Mouse (Mus musculus): ENCODE results near the gene Fmn2.

Gene Fmn2

GRCm38 (mm10) chr1:174659459-174660223 lies 158.0 kb downstream of the Fmn2 start:
- 79% methylated on average over 12 of the region's 12 CpGs for WGBS

- WGBS: 64% methylated on average over 1 of the region's 1 CpGs
Measured at GRCm38 (mm10) chr1:174669132-174669531, 167.5 kb downstream of the Fmn2 start.

- WGBS: 74% methylated on average over 8 of the region's 8 CpGs
Measured at GRCm38 (mm10) chr1:174670846-174671245, 169.2 kb downstream of the Fmn2 start.

- 69% methylated on average over 8 of the region's 8 CpGs for WGBS
Measured at GRCm38 (mm10) chr1:174674586-174674985, 173.0 kb downstream of the Fmn2 start.

DNA sequence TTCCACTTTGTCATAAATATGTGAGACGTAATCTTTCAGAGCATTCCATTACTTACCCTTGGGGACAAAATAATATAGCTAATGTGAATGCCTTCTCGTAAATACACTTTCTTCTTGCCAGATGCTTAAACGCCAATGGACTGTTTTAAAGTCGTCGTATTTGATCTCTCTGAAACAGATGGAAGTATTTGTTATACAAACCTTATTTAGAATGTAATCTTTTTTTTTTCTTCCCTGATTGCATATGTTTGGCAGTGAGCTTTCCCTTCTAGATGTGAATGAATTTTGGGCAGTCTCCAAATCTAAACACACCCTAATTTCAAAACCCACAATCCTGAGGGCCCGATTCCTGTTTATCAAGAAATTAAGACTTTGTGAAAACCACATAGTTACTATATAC lies 173.7 kb downstream of the Fmn2 start:
- 56% methylated on average over 6 of the region's 6 CpGs for WGBS

GRCm38 (mm10) chr1:174676187-174676586 lies 174.6 kb downstream of the Fmn2 start:
- 66% methylated on average over 3 of the region's 3 CpGs for WGBS

- 58% methylated on average over 4 of the region's 4 CpGs for WGBS
Measured at GRCm38 (mm10) chr1:174677211-174677610, 175.6 kb downstream of the Fmn2 start.

GRCm38 (mm10) chr1:174689301-174689700 lies 187.7 kb downstream of the Fmn2 start:
- 76% methylated on average over 2 of the region's 2 CpGs for WGBS

GRCm38 (mm10) chr1:174700871-174701270 lies 199.2 kb downstream of the Fmn2 start:
- 94% methylated on average over 5 of the region's 5 CpGs for WGBS

GRCm38 (mm10) chr1:174701835-174702234 lies 200.2 kb downstream of the Fmn2 start:
- 71% methylated on average over 5 of the region's 5 CpGs for WGBS

DNA sequence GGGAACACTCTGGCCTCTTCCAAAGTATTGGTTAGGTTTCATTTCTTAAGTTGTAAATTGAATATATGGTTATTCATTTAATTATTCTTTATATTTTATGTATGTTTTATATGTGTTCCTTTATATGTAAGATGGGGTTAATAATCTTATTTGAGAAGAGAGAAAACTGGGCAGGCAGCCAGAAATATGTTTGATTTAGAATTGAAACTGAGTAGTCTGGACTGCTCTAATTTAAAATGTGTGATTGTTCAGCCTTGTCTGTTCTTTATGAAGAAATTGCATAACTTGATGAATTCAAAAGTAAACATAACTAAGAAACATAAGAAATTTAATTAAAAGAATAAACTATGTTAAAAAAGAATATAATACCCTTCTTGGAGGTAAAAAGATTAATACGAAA lies 202.3 kb downstream of the Fmn2 start:
- 91% methylated on average over 1 of the region's 1 CpGs for WGBS

- WGBS: 80% methylated on average over 12 of the region's 12 CpGs
Measured at GRCm38 (mm10) chr1:174719729-174720458, 218.3 kb downstream of the Fmn2 start.

GRCm38 (mm10) chr1:174728771-174729170 lies 227.1 kb downstream of the Fmn2 start:
- 83% methylated on average over 3 of the region's 3 CpGs for WGBS

GRCm38 (mm10) chr1:174732715-174733114 lies 231.1 kb downstream of the Fmn2 start:
- WGBS: 76% methylated on average over 6 of the region's 6 CpGs

DNA sequence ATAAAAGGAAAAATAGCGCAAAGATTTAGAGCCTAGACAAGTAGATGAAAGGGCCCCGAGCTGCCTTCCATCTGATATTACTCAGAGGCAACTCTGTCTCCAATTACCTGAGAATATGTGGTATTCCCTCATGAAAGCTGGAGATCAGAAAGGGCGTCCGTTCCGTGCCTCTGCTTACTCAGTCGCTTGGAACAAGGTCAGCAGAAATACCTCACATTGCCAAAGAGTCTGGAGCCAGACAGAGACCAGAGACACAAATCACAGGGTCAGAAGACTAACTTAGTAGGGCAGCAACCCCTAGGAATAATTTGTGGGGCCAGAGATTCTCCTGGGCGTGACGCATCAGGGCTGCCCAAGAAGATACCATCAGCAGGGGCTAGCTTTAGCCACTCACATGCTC lies 237.3 kb downstream of the Fmn2 start:
- WGBS: 89% methylated on average over 8 of the region's 8 CpGs

GRCm38 (mm10) chr1:174742667-174743066 lies 241.0 kb downstream of the Fmn2 start:
- WGBS: 76% methylated on average over 2 of the region's 2 CpGs

GRCm38 (mm10) chr1:174748520-174748919 lies 246.9 kb downstream of the Fmn2 start:
- WGBS: 72% methylated on average over 4 of the region's 4 CpGs

GRCm38 (mm10) chr1:174750893-174751461 lies 249.4 kb downstream of the Fmn2 start:
- WGBS: 71% methylated on average over 3 of the region's 3 CpGs

DNA sequence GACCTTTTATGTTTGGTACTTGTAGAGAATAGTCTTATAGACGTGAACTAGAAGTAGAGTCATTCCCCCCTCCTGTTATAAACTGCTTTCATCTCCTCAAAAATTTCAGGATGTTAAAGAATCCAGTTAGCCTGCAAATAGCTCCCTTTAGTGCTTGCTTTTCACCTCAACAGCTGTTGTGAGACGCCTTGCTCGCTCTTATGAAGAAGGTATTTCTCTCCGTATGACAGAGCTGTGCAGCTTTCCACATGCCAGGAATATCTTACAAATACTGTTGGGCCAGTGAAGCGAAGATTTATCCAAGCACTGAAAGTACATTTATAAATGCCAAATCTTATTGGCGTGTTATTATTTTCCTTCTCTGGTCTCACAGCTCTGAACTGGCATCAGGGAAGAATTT lies 257.7 kb downstream of the Fmn2 start:
- WGBS: 43% methylated on average over 6 of the region's 6 CpGs

GRCm38 (mm10) chr1:174765757-174766156 lies 264.1 kb downstream of the Fmn2 start:
- WGBS: 65% methylated on average over 2 of the region's 2 CpGs

- WGBS: 96% methylated on average over 3 of the region's 3 CpGs
Measured at GRCm38 (mm10) chr1:174766852-174767251, 265.2 kb downstream of the Fmn2 start.

GRCm38 (mm10) chr1:174771871-174772281 lies 270.3 kb downstream of the Fmn2 start:
- WGBS: 81% methylated on average over 4 of the region's 4 CpGs

DNA sequence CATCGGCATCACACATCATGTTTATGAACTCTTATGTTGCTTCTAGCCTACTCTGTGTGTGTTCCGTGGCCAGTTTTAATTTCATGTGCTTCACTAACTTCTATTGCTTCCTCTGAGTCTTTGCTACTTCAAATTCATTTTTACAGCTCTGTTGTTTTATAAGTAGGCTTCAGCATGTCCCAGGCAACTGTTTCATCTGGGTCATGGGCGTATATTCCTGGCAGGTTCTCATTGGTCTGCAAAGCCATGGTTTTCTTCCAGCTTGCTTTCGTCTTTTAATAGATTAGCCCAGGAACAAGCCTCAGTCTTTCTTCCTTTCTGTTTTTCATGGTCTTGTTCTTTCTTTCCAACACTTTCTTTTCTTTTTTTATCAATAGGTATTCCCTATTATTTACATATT lies 279.4 kb downstream of the Fmn2 start:
- 59% methylated on average over 4 of the region's 4 CpGs for WGBS

All from cerebral cortex, adult 2 months (tissue).